Mouse (Mus musculus) adrenal gland, postnatal 14 days (tissue): ENCODE data around the gene Zdhhc11. TPM values are rescaled to one million over a fixed set of nuclear protein-coding genes. Genes with fewer than 3 reads are reported as not detected.
"Not testable (repeated sequence)": the region's sequence is repeated elsewhere in the genome, so short reads cannot be mapped to it uniquely, and the experiment has no call there.

Source experiments
- DNase-seq: peaks from one replicate; pipeline ENCODE4 v3.0.0; 2021; ENCODE audit warnings: mixed read lengths
- microRNA-seq, 2 experiments: library from miRNA; unstranded; fragments of <30 nt; microRNA quantifications; one replicate each; pipeline ENCODE4 v1.2.0; 2021
- total RNA-seq: library from RNA; stranded (reverse); gene quantifications from 2 replicates; pipeline ENCODE4 v1.2.3, GENCODE M21; 2021

Zdhhc11 gene
- total RNA-seq, 1 experiment from 2014 or later = not detected

DNA sequence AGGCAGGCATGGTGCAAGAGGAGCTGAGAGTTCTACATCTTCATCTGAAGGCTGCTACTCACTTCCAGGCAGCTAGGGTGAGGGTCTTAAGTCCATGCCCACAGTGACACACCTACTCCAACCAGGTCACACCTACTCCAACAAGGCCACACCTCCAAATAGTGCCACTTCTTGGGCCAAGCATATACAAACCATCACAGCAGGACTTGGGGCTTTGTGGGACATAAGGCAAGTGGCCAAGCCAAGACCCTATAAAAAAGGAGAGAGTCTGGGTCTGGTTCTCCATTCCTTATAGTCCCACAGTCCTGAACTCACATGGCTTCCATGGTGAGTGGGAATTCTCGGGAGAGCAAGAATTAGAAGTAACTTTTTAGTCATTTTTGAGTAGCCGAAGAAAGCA lies 44.6 kb downstream of the Zdhhc11 start:
- DNase-seq = not testable (repeated sequence)

DNA sequence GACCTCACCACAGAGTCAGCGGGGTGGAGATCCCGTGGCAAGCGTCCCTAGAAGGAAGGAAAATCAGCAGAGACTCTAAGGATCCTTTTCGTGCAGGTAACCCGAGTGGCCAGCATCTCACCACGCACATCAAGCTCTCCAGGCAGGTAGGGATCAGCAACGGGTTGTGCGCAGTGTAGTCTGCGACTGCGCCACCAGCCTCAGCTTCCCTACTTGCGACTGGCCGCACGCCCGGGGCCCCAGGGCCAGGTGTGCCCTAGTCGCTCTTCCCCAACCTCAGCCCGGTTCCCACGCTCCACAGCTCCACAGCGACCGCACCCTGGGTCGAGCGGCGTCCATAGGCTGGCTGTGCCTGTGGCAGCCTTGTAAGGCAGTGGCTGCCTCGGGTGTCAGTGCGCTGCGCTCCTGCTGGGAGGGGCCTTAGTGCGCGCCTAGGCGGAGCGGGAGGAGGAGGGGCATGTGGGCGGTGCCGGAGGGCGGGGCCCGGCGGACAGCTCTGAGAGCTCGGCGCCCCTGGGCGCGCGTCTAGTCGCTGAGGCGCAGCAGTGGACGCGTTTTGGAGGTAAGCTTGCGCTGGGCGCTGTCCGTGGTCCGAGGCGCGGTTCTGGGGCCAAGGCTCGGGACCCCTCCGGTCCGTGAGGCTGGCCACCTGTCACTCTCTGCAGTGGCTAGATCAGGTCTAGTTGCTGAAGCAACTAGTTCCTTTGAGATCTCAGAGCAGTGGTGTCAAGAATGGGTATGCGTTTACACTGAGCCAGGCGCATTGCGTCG lies 45.5 kb downstream of the Zdhhc11 start, which contains the start of gene Tppp:
Gene Tppp (plus strand): TSS at position 460 of the 771 bp plus-strand sequence.
- DNase-seq = peak; percentile 96

DNA sequence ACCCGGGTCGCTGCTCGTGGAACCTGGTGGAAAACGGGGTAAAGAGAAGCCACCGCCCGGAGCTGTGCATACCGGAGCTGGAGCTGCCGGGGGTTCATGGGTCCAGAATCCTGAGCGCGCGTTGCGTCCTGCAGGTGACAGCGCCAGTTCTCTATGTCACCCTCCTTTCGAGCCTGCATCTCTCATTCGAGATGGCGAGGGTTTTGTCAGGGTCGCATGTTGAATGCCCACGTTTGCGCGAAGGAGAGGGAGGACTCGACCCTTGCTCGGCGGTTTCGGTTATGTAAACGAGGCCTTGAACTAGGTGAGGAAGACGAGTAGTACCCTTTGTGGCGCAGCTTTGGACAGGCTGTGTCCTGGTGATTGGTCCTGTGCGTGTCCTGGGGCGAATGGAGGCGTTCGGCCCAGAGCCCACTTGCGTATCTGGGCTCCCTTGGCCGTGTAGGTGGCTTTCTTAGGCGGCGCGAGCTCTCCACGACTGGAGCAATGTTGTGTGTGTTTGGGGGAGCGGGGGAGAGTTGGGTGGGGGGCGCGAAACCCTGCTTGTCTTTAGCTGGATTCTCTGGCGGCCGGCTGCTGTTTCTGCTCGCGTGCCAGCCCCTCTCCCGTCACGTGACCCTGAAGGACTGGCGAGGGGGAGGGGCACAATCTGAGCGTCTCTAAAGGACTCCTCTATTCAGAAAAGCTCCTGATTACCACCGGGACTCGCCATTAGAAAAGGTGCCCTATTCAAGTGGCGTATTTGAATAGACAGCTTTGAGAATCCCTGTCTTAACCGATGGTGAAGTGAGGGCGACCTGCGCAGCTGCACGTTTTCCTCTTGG lies 46.4 kb downstream of the Zdhhc11 start:
- peak; percentile 75 for DNase-seq

DNA sequence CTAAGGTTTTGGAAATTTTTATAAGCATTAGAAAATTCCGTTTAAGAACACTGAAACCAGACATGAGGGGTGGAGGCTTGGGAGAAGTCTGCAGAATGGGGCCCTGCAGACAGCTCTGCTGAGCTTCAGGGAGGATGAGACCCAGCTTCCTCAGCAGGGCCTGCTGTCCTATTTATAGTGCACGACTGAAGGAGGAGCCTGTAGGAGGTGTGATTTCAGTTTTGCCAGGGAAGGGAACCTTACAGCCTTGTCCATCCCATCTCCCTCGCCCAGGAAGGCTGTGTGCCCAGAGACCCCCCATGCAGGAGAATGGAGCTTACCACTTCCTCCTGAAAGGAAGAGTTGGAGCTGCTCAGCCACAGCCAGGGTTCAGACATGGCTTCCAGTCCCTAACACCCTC lies 47.0 kb downstream of the Zdhhc11 start:
- no peak for DNase-seq

DNA sequence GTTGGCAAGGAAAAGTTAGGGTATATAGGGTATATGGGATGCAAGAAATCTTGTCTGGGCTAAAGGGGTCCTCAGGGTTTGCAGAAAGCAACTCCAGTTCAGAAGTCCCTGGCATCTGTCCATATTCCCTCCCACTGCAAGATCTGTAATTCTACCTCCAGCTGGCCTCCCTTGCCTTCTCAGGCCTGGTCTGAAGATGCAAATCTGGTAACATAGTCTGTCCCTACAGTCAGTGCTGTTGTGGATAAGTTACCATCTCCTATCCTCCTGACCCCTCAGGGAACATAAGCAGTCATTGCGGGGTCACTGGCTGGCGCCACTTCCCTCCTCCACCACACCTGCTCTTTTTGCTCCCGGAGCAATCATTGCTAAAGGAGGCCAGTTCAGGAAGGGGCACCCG lies 52.3 kb downstream of the Zdhhc11 start:
- DNase-seq = no peak

DNA sequence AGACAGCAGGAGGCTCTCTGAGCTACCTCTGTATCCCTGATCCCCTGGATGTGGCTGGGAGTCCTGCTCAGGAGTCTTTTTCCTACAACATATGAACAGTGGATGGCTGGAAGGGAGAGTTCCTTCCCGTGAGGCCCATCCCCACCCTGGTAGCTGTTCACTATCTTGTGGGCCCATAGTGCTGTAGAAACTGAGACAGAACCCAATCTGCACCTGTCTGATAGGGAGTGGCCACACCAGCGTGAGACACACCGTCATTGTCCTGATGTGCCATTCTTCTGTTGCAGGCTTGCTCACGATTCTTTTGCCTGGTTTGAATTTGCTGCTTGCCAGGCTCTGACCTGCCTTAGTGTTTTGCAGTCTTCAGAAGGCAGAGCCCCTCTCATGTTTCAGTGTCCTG lies 53.8 kb downstream of the Zdhhc11 start:
- DNase-seq = no peak

DNA sequence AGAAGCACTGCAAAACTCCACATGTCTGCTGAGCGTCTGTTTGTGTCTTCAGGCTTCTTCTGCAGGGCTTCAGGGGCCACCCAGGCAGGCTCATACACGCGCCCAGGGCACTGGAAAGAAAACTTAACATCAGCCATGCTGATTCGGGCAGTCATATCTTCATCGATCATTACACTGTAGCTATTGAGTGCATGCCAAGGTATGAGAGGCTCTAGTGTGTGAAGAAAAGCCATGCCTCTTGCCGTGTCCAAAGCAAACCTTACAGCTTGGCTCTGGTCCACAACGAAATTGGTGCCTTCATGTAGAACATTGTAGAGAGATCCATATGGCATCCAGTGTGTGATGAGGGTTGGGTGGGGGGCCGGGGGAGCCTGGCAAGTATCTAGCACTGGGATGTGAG lies 55.4 kb downstream of the Zdhhc11 start:
- not testable (repeated sequence) for DNase-seq

DNA sequence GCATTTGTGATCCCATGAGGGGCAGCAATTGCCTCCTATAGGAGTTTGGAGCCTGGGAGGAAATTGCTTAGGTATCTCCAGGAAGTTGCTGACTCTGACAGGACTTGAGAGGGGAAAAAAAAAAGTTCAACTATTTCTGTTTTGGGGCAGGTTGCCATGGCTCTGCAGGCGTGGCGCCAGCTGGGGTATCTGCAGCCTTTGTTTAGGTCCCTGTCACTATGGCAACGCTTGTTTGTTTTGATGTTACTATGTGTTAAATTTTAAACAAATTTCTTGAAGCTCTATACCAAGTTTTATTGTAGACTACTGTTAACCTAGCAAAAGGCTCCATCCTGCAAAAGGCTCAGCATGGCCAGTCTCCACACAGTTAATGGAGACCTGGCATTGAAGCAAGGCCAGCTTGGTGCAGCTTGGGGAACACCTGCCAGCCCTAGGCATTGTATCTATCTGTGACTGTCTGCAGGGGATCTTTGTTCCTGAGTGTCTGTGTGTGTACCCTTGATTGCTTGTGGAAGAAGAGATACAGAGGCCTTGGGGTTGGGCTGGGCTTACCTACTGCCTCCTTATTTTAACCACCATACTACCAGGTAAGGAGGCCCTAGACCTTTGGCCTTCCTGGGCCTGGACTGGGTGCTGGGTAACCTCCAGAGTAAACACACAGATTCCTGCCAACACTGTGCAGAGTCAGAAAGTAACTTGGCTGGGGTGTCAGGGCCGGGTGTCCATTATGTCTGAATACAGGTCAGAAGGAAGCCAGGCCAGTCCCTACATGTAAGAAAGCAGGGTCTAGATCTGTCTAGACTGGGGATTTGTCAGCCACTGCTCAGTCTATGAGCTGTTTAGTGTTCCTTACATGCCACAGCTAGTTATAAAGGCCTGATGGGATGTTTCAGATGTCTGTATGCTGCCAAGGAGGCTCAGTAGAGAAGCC lies 61.8 kb downstream of the Zdhhc11 start:
- peak; percentile 39 for DNase-seq

DNA sequence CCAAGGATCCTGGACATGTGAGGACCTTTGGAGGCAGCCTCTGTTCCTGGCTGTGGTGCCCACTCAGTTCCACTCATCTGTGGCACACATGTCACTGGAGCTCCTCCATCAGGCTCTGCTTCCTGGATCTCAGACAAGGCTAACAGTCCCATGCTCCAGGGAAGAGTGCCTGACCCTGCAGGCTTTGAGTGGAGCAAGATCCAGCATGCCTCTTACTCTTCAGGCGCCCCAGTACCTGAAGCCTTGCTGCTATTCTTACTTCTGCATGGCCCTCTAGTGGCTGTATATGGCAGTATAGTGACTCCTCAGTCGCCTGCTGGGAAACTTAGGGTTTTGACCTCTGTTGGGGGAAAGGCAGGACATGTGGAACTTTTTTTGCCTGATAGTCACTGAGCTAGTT lies 62.6 kb downstream of the Zdhhc11 start:
- peak; percentile 58 for DNase-seq

DNA sequence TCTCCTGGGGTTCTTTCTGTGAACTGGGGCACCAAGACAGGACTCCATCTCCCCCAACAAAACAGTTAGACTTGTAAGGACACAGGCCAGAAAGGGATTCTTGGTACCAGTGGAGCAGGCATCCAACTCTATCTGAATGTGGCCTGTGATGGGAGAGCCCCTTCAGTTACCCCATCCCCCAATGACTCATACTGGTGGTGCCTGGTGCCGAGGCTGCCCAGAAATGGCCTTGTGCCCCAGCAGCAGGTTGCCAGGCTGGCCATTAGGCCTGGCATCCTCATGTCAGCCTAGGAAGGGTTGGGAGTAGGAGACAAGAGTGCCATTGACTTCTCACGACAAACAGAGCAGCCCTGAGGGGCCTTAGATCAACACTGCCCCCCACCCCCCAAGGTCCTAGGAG lies 64.5 kb downstream of the Zdhhc11 start:
- DNase-seq = no peak

DNA sequence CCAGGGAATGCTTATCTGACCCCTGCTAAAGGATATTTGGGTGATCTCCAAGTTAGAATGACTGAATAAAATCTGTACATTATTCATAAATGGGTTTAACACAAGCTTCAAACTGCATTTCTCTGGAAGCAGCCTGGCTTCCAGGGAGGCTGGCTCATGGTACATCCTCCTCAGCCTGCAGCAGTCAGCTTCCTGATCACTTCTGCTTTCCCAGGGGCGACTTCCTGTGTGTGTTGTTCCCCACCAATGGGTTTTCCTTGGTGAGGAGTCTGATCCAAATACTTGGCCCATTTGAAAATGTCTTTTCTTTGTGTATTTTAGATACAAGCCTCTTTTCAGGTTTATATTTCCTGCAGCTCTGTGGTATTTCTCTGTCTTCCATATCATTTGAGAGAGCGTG lies 65.4 kb downstream of the Zdhhc11 start:
- no peak for DNase-seq

DNA sequence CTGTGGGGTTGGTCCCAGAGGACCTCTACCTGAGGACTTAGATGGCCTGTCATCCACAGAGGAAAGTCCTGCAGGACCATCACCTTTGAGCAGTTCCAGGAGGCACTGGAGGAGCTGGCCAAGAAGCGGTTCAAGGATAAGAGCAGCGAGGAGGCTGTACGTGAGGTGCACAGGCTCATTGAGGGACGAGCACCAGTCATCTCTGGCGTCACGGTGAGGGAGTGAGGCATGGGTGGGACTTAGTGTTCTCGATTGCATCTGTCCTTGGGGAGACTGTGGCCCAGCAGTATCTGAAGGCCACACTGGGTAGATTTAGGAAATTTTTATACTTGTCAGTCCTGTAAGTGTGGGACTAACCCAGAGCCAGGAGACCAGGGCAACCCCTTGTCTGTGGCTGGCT lies 67.0 kb downstream of the Zdhhc11 start:
- DNase-seq = peak; percentile 71

DNA sequence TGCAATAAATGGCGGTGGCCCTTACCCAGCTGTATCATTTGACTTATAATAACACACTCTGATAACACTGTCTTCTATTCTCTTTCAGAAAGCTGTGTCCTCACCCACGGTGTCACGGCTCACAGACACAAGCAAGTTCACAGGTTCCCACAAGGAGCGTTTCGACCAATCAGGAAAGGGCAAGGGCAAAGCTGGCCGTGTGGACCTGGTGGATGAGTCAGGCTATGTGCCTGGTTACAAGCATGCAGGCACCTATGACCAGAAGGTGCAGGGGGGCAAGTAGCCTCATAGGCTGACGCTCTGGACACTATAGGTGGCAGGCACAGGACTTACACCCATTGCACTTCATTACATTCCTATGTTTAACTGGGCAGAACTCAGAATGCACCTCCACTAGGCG lies 67.5 kb downstream of the Zdhhc11 start:
- peak; percentile 57 for DNase-seq

DNA sequence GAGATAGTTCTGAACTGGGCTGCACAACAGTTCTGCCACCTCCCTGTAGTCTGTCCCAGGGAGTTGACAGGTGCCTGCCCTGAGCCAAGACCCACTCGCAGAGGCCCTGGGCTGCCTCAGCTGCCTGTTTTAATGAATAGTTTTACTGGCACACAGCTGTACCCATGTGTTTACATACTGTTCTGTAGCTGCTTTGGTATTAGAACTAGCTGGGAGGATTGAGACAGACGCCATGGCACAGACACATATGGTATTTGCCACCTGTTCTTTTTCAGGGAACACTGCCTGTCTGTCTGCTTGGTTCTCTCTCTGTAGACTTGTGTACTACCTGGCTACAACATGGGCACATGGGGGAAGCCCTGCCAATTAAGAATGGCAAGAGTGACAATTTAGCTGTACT lies 71.1 kb downstream of the Zdhhc11 start:
- DNase-seq = no peak

DNA sequence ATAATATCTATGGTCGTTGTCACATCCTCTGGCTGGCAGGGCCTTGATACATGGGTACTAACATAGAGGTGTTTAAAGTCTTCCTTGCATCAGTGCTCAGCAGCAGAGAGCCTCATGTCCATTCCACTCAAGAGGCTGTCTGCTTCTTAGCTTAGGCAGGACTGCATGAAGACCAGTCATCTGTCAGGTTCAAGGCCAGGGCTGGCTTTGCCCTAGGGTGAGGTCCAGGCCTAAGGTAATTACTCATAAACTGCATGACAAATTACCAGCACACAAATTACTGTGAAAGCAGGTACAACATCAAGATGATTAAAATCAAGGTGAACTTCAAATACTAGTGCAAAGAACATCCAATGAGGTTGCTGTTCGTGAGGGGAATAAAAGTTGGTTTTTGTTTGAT lies 72.1 kb downstream of the Zdhhc11 start:
- DNase-seq = peak; percentile 59

DNA sequence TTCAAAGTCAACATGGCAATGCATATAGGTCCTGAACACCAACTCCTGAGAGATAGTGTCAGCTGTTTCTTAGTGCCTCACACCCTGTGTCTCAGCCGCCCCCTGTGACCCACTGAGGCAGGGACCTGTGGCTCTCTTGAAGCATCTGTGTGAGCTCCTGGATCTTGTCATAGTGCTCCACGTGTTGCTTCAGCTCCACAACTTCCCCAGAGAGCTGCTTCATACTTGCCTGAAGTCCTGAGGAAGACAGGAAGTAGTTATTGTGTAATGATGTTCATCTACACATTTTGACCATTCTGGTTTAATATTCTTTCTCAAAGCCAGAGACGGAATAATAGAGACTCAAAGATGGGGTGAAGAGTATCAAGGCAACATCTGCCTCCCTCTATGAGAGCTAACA lies 76.3 kb downstream of the Zdhhc11 start:
- no peak for DNase-seq

Small RNAs within 50 kb of the gene (microRNA-seq; reads per million reads assigned to microRNA genes)
- gene Gm25197 = 0 reads per million in 2 experiments

Other genes starting within 250 kb of the Zdhhc11 start
- 32.3 and 34.2 TPM in 2 replicates for gene Slc12a7, start 230.8 kb upstream of the Zdhhc11 start, total RNA-seq
- gene Nkd2, start 116.2 kb upstream of the Zdhhc11 start, total RNA-seq = 1.9 and 2.7 TPM in 2 replicates
- gene Trip13, start 26.1 kb upstream of the Zdhhc11 start, total RNA-seq = 2.6 and 4.6 TPM in 2 replicates
- 28.5 and 31.8 TPM in 2 replicates for gene Brd9, start 26.0 kb upstream of the Zdhhc11 start, total RNA-seq
- gene Tppp, start 45.6 kb downstream of the Zdhhc11 start, total RNA-seq = 8.5 and 9.9 TPM in 2 replicates
- 2.9 and 4.0 TPM in 2 replicates for gene Cep72, start 98.4 kb downstream of the Zdhhc11 start, total RNA-seq
- gene Slc9a3, start 157.6 kb downstream of the Zdhhc11 start, total RNA-seq = 0.37 TPM in 1 of 2 replicates, not detected in the other
- gene Exoc3, start 244.9 kb downstream of the Zdhhc11 start, total RNA-seq = 50.4 and 51.5 TPM in 2 replicates